Mouse (Mus musculus): ENCODE measurements at regions not wholly inside any gene's neighbourhood (a gene's known extent, or its start where the extent isn't known, plus 50 kb on each side); places are given as distances from the start of the nearest gene placed in this dataset.
A peak's percentile ranks its signal among the peaks of the same experiment; 100 is the strongest.

DNA sequence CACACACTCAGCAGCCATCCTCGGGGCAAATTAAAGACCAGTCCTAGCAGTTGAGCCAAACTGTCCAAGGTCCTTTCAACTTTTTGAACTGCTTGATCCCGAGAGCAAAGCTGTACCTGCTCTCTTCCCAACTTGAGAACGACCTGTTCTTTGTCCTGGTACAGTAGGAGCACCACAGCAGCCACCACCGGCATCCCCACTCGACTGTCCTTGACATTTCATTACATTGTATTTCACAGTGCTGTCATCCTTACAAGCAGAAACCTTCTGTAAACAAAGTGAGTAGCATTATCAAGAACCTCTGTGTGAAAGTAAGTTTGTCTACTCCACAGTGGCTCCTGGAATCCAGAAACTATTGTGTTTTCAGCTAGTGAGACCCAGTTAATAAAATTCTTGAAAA is 240.2 kb upstream of the Zfp462 start:
- no peak for DNase-seq (ENCODE audit: extremely low spot score, low read depth, low spot score)

DNA sequence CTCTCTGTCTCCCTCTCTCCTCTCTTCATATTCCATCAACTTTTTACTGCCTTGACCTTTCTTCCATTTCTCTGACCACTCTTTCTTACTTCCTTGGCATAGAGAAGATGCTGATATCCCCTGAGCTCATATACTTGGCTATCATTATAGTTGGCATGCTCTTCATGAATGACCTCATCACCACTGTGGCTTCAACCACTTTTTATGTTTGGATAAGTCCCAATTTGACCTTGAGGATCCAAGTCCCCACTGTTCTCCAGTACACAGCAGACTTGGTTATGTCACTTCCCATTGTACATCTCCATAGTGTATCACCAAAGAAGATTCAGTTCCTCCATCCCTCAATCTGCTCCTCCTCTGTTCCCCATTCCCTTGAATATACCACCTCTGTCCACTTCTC is 235.1 kb upstream of the Zfp462 start:
- no peak for DNase-seq (ENCODE audit: extremely low spot score, low read depth, low spot score)

DNA sequence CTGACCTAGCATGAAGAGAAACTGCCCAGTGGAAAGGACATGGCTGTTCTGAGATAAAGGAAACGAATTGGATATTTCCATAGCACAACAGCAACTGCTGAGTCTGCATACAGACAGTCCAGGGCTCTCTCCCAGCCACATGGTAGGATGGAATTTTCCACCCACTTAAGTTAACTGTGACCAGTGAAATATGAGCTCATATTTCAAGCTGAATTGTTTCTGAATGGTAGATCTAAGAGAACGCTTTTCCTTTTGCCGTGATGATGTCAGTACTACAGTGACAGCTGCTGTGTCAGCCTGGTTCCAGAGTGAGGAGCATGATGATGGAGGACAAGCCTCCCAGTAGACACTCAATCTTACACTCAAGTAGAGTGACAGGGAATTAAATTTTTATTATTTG is 231.9 kb upstream of the Zfp462 start:
- no peak for DNase-seq (ENCODE audit: extremely low spot score, low read depth, low spot score)

DNA sequence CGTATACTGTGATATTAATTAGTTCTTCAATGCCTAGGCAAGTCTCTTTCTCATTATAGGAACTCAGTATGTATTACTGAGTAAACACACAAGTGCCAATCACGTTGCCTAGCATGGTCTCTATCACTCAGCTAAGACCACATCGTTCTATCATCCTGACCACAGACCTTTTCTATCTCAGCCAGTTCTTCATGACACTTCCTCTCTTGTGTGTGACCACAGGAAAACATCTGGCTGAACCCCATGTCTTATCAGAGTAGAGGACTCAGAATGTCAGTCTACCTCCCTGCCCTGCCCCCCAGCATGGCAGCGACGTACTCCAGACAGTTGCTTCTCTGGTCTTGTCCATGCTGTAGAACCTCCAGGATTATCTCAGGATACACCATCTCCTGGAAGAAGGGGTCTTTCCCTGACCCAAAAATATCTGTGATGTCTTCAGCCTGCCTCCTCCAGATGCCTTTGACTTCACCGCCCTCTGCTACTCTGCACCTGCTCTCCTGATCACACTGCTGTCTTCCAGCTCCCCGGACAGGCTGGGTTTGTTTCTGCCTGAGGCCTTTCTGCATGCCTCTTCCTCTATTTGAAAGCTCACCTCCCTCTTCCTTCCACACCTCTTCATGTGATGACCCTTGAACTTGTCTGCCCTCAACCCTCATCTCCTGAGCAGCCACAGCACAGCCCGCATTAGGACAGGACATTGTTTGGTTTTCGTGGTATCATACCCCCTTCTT is 230.1 kb upstream of the Zfp462 start:
- no peak for DNase-seq (ENCODE audit: extremely low spot score, low read depth, low spot score)

DNA sequence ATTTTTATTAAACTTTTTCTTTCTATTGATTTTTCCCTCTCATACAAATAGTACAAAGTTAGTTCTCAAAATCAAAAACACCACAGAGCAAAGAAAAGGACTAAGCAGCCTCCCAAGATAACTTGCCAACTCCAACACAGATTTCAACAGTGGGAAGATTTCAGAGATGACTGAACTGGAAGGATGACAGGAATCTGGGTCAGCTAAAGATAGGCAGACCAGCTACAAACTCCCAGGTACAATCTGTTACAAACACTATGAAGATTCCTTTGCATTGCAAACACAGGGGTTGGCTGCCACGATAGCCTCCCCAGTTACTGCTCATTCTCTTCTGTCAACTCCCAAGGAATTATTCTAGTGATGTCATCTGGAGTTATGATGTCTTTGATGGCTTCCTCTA is 226.8 kb upstream of the Zfp462 start:
- no peak for DNase-seq (ENCODE audit: extremely low spot score, low read depth, low spot score)

DNA sequence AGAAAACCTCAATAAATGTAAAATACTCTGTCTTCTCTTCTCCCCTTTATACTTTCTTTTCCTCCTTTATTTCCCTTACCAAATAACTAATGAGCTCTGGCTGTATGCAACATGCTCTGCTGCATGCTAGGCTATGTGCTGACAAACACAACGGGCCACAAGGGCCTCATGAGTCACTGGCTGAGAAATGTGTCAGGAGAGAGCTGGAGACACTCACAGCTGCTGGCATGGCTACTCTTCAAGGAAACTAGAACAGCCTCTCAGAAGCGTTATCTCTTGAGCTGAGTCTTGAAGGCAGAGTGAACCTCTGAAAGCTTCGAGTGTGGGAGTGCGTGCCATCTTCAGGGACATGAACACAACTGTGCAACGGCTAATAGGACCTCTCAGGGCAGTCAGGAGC is 205.8 kb upstream of the Zfp462 start:
- DNase-seq (ENCODE audit: extremely low spot score, low read depth, low spot score): no peak

DNA sequence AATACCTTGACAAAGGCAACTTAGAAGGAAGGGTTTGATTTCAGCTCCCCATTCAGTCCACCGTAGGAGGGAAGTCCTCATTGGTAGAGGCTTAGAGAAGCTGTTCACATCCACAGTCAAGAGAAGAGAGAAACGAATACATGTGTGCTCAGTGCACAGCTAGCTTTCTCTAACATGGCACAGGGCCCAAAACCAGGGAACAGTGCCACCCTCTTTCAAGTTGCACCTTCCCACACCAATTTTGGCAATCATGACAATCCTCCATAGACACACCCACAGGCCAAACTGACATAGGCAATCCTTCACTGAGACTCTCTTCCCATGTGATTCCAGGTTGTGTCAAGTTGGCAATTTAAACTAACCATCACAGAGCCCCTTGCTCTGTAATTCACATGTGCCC is 193.4 kb upstream of the Zfp462 start:
- DNase-seq (ENCODE audit: extremely low spot score, low read depth, low spot score): no peak

DNA sequence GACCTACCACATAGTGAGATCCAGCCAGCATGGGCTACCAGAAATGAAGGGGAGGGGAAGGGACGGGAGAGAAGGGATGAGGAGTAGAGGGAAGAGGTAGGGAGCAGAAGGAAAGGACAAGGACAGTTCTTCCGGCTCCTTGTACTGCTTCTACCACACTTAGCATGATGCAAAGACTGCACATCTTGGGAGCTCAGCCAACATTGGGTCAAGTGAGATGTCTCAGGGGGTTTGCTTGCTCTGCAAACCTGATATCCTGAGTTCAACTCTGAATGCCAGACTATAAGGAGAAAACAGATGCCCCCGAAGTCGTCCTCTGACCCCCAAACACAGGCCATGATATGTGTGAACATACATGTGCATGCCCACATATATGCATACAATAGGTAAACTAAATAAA is 188.4 kb upstream of the Zfp462 start:
- no peak for DNase-seq (ENCODE audit: extremely low spot score, low read depth, low spot score)

DNA sequence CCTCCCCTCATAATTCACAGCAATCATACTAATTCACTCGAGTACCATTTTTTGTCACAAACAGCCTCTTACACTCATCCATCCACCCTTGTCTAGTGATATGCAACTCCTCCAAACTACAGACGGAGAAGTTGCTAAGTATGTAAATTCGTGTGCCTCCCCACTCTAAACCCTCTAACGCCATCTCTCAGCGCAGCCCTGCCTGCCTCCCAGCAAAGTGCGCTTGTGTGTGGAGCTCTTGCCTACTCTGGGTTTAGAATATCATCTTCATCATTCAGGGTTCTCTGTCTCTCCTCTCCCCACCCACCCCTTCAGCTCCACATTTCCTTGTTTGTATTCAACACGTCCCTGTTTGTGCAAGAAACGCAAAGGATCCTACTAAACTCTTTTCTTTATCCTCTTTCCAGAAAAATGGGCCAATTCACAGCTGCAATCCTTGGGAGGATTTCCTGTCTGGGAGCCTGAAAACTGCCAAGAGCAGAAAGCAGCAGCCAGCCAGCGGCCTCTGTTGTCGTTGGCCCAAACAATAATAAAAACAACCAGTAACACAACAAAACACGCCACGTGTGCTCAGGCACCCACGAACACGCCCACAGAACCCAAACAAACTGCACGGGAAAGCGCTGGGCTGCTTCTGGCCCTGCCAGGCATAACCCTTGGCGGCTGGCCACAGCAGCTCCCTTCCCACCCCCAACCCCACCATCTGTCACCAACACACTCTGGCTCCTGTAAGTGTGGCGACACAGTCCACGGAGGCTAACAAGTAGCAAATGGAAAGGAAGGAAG is 186.9 kb upstream of the Zfp462 start:
- no peak for DNase-seq (ENCODE audit: extremely low spot score, low read depth, low spot score)

DNA sequence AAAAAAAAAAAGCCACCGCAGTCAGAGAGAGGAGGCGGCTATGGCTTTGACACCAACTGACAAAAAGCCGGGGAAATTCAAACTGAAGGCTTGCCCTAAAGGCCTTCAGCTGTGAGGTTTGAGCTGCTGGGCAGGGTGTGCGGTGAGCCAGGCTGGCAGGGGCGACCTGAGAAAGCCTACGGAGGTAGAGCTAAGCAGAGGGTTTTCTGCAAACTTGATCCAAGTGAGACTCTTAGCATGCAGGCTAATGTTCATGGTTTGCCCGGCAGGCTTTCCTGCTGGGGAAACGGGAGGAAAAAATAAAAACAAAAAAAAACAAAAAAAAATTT is 186.4 kb upstream of the Zfp462 start:
- no peak for DNase-seq (ENCODE audit: extremely low spot score, low read depth, low spot score)

DNA sequence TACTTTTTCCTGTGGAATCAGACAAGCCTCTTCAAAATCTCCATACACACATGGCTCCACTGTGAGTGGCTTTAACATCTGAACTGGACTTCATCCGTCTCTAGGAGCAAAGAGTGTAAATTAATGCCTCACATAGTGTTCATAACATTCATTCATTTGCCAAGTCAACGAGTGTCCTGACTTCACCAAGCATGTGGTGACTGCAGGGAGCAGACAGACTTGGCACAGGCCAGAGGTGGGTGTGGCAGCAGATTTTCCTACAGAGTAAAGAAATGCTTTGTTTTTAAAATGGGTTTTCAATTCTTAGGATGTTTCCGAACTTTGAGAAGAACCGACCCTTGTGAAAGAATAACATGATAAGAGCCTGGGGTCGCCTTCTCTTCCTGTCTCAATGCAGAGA is 183.6 kb upstream of the Zfp462 start:
- DNase-seq (ENCODE audit: extremely low spot score, low read depth, low spot score): no peak

DNA sequence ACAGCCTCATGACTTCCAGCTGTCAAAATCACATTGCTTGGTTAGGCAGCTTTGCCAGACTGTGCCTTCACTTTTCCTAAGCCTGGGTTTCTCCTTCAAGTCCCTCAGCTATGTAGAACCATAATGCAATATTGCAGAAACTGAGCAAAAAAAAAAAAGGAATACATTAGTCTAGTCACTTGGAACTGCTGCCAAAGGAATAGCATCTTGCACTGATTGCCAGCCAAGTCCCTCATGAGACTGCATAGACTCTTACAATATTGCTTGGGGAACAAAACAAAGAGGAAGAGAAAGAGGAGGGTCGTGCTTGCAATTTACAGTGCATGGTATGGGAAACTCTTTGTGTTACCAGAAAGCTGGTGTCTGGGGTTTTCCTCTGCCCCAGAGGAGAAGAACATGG is 179.8 kb upstream of the Zfp462 start:
- no peak for DNase-seq (ENCODE audit: extremely low spot score, low read depth, low spot score)

DNA sequence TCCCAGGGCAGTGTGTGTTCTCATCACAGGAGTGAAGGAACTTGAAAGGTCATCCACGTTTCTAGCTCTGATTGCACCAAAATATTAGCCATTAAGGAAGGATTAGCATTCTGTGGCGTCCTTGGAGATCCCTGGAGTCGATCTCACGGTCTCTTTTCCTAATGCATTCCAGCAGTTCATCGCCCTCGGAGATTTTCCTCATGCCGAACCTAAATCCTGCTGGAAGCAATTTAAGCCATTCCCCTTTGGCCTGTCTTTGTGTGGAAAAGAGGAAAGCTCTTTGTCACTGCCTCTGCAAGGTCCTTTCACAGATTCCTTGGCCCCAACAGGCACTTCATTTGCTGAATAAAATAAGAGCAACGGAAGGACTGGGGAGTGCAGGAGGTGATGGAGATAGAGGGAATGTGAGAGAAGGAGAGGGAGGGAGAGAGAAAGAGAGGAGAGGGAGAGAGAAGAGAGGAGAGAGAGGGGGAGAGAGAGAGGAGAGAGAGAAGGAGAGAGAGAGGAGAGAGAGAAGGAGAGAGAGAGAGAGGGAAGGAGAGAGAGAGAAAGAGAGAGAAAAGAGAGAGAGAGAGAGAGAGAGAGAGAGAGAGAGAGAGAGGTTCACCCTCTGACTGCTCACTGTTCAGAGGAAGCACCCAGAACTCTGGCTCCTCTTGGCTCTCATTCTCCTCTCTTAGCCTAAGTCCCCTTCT is 177.2 kb upstream of the Zfp462 start:
- no peak for DNase-seq (ENCODE audit: extremely low spot score, low read depth, low spot score)

DNA sequence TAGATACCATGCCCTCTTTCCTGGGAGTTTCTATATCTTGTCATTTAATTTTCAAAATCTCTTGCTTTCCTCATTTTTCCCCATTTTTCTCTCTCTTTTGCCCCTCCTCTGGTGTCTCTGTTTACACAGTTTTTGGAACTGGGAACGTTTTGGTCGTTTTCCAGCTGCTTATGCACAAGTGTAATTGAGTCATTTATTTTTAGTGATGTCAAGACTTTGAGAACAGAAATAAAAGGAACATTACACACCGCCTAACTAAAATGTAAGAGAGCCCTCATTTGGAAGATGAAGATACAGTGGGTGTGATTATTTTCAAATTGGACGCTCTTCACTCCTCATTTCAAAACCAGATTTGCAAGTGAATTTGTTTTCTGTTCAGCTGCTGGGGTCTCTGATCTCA is 176.0 kb upstream of the Zfp462 start:
- no peak for DNase-seq (ENCODE audit: extremely low spot score, low read depth, low spot score)

DNA sequence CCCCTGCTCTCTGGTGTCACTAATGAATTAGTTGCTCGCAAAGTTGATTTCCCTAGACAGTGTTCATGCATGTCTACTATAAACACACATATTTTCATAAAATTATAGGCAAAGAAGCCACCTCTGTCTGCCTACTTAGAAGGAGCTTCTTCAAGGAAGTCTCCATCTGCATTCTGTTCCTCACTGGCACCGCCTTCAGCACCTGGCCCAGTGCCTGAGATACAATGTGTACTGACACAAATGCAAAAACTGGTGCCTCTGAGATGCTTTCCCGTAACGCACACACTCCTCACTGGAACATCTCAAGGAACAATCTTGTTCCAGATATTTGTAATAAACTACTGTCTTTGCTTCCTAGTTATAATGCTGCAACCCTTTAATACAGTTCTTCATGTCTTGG is 170.8 kb upstream of the Zfp462 start:
- no peak for DNase-seq (ENCODE audit: extremely low spot score, low read depth, low spot score)

DNA sequence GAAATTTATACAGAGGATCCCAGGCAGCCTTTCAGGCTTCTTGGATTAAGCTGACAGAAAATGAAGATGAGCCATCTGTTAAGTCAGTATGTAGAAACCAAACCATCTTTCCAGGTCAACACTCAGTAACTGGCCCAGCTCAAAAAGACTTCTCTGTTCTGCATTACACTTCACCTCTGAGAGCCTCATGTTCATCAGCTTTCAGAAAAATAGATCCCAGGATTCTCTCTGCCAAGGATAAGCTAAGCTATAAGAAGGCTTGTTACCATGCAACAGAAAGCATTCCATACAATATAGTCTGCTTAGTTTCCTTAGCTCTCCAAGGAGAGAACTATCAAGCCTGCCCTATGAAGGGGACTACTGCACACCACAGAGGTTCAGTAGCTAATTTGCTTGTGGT is 170.1 kb upstream of the Zfp462 start:
- DNase-seq (ENCODE audit: extremely low spot score, low read depth, low spot score): no peak

DNA sequence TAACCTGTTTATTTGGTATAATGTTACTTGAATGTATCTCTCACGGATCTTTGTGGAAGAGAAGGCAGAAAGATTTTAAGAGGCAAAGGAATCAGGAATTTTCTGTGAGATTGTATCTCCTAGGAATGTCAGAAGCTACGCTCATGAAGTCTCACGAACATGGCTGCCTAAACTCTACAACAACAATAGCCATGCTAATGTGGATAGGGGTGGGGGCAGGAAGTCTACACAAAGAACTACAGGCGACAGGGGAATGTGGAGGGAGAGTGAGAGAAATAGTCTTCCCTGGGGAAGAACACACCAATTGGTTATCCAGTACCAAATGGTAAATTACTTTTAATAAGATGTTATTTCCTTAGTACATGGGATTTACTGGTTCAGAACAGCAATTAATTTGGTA is 164.3 kb upstream of the Zfp462 start:
- DNase-seq (ENCODE audit: extremely low spot score, low read depth, low spot score): no peak

DNA sequence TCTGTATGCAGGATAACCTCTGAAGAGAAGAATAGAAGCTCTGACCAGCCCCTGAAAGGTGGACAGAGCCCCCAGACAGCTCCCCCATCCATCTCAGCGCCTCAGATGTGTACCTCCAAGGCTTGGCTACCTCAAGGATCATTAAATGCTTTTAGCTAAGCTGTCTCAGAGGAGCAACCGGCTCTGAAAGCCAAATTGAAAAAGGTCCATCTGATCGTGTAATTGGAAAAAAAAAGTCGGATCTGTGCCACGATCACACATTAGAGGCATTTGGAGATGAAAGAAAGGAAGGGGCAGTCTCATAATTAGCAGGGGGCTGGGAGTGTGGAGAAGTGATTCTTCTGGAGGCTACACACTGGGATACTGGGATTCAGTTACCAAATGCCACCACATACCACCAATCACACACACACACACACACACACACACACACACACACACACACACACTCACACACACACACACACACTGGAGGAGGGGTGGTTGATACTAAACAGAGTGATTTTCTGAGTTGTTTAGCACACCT is 153.6 kb upstream of the Zfp462 start:
- no peak for DNase-seq (ENCODE audit: extremely low spot score, low read depth, low spot score)

DNA sequence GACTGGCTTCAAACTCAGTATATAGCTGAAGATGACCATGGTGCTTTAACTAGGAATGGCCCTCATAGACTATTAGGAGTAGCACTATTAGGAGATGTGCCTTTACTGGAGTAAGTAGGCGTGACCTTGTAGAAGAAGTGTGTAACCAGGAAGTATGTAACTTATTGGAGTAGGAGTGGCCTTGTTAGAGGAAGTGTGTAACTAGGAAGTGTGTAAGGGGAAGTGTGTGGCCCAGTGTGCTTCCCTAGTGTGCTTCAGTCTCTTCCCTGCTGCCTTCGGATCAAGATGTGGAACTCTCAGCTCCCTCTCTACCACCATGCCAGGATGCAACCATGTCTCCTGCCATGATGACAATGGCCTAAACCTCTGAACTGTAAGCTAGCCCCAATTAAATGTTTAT is 151.0 kb upstream of the Zfp462 start:
- no peak for DNase-seq (ENCODE audit: extremely low spot score, low read depth, low spot score)

DNA sequence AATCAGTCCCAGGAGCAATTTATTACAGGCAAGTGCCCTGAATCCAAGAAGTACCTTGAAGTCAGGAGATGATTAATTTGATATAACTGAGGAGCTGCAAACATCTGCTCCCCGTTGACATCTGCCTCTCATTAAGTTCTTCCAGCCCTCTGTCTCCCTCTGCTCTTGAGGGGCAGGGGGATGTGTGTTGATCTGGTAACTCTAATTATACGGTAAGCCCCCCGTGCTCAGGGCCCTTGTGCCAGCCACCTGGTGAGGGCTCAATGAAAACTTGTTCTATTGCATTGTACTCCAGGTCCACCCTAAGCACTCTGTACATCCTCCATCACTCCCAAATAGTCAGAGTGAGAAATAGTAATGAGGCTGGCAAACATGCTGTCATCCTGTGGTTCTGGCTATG is 149.6 kb upstream of the Zfp462 start:
- peak; percentile 35 for DNase-seq (ENCODE audit: extremely low spot score, low read depth, low spot score)

DNA sequence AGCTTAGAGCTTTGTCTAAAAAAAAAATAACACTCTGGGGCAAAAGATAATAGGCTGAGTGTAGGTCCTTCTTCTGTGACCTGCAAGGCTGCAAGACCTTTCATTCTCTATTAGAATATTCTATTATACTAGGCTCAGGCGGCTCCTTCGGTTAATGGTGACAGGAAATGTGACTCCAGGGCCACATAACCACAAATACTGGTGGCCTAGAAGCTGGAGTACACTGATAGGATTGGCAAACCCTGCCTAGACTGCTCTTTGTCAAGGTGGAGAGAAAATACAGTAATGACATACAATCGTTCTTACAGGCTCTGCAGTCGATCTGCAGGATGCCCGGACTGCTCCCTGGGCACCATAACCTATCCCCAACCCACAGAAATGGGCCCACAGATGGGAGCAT is 146.3 kb upstream of the Zfp462 start:
- DNase-seq (ENCODE audit: extremely low spot score, low read depth, low spot score): no peak

DNA sequence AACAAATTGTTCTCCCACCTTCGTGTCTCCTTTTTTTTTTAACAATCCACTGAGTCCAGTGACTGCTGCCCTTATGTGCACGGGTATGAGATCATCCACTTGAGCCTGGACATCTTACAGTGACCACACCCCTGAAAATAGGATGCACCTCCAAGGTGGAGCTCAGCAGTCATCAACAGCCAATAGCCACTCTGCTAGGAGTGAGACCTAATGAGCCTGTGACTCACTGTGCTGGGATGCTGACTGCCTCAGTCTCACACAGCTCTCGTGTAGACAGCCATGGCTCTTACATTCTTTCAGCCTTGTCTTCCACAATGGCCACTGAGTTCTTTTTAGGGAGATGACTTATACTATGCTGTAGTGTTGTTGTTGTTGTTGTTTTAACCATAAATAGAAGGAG is 133.7 kb upstream of the Zfp462 start:
- no peak for DNase-seq (ENCODE audit: extremely low spot score, low read depth, low spot score)
